Mouse (Mus musculus) embryonic fibroblast, embryonic 13.5 days (primary cell): Measurements from ENCODE around the gene B3gnt3.

Experiments used
- CTCF ChIP-seq: IDR thresholded peaks from 2 replicates; pipeline ENCODE4 v1.5.1; 2011; ENCODE audit warnings: mild to moderate bottlenecking, control low read depth, low read length, moderate library complexity, borderline replicate concordance; ENCODE audit not compliant: insufficient read depth
- POLR2A ChIP-seq: IDR thresholded peaks from 2 replicates; pipeline ENCODE4 v1.6.1; 2011; ENCODE audit warnings: low read depth, mild to moderate bottlenecking, control low read depth, low read length, moderate library complexity

GRCm38 (mm10) chr8:71742783-71743182 lies 41.2 kb upstream of the B3gnt3 start:
- TF ChIP-seq CTCF (no peak), POLR2A (no peak)
